Mouse (Mus musculus): ENCODE data around the gene Ankrd11. TPM values are rescaled to one million over a fixed set of nuclear protein-coding genes. Genes with fewer than 3 reads are reported as not detected.
"Not testable (repeated sequence)": the region's sequence is repeated elsewhere in the genome, so short reads cannot be mapped to it uniquely, and the experiment has no call there.

Gene Ankrd11
- polyA plus RNA-seq, 1 experiment = 77.7 TPM

GRCm38 (mm10) chr8:123034171-123034570 is 7.9 kb downstream of the Ankrd11 start:
- no peak overlapping the region for H3K4me3 ChIP-seq (ENCODE audit: extremely low read depth, insufficient read depth, insufficient read length)
- 1% methylated on average over 6 of the region's 6 CpGs for WGBS

GRCm38 (mm10) chr8:123033431-123033830 is 8.6 kb downstream of the Ankrd11 start:
- DNase-seq (ENCODE audit: low read depth in 1 of 2, low spot score in 2 of 2) = no peak
- H3K36me3 ChIP-seq (ENCODE audit: control insufficient read depth, insufficient read depth, low read length) = no peaks in the 10 kb centered on the region
- TF ChIP-seq CTCF (IDR thresholded peaks at IDR 0.05; ENCODE audit: extremely low read depth, insufficient read depth, insufficient read length, insufficient replicate concordance) = no peak
- peak overlapping the region; percentile 92 for H3K27ac ChIP-seq (ENCODE audit: insufficient read depth, low read length)
- peaks cover 47% of the 10 kb centered on the region for H3K4me1 ChIP-seq (ENCODE audit: control insufficient read depth, insufficient read depth, insufficient read length)
- H3K27me3 ChIP-seq (ENCODE audit: control insufficient read depth, insufficient read depth, low read length) = no peaks in the 10 kb centered on the region
- H3K4me3 ChIP-seq (ENCODE audit: extremely low read depth, insufficient read depth, insufficient read length) = peak overlapping the region; percentile 8; the same call in 1 of the 2 replicates

More at GRCm38 (mm10) chr8:123034171-123034570, 7.9 kb downstream of the Ankrd11 start:
- Histone ChIP-seq H3K36me3 (ENCODE audit: control insufficient read depth, insufficient read depth, low read length) (no peaks in the 10 kb centered on the region), H3K27ac (ENCODE audit: insufficient read depth, low read length) (peak overlapping the region; percentile 92), H3K4me1 (ENCODE audit: control insufficient read depth, insufficient read depth, insufficient read length) (peaks cover 43% of the 10 kb centered on the region), H3K27me3 (ENCODE audit: control insufficient read depth, insufficient read depth, low read length) (no peaks in the 10 kb centered on the region)
- TF ChIP-seq CTCF (IDR thresholded peaks at IDR 0.05; ENCODE audit: extremely low read depth, insufficient read depth, insufficient read length, insufficient replicate concordance) (no peak), POLR2A (IDR thresholded peaks at IDR 0.05; ENCODE audit: low read depth, low read length) (no peak)
- peak; percentile 63 to 67 for DNase-seq (ENCODE audit: low read depth in 1 of 2, low spot score in 2 of 2)

- Histone ChIP-seq H3K27me3 (ENCODE audit: control insufficient read depth, insufficient read depth, low read length) (no peaks in the 10 kb centered on the region), H3K36me3 (ENCODE audit: control insufficient read depth, insufficient read depth, low read length) (no peaks in the 10 kb centered on the region), H3K27ac (ENCODE audit: insufficient read depth, low read length) (peak overlapping the region; percentile 72; the same call in 1 of the 2 replicates), H3K4me1 (ENCODE audit: control insufficient read depth, insufficient read depth, insufficient read length) (peaks cover 48% of the 10 kb centered on the region), H3K4me3 (ENCODE audit: extremely low read depth, insufficient read depth, insufficient read length) (no peak overlapping the region)
- peak; percentile 48 to 65 for DNase-seq (ENCODE audit: low read depth in 1 of 2, low spot score in 2 of 2)
- TF ChIP-seq POLR2A (IDR thresholded peaks at IDR 0.05; ENCODE audit: low read depth, low read length) (no peak), CTCF (IDR thresholded peaks at IDR 0.05; ENCODE audit: extremely low read depth, insufficient read depth, insufficient read length, insufficient replicate concordance) (no peak)
These were observed 9.3 kb downstream of the Ankrd11 start for GRCm38 (mm10) chr8:123032730-123033129.

- Histone ChIP-seq H3K4me1 (ENCODE audit: control insufficient read depth, insufficient read depth, insufficient read length) (peaks cover 41% of the 10 kb centered on the region), H3K4me3 (ENCODE audit: extremely low read depth, insufficient read depth, insufficient read length) (no peak overlapping the region), H3K27me3 (ENCODE audit: control insufficient read depth, insufficient read depth, low read length) (no peaks in the 10 kb centered on the region), H3K36me3 (ENCODE audit: control insufficient read depth, insufficient read depth, low read length) (no peaks in the 10 kb centered on the region), H3K27ac (ENCODE audit: insufficient read depth, low read length) (peak overlapping the region; percentile 65)
- 43% methylated on average over 7 of the region's 7 CpGs for WGBS
- DNase-seq (ENCODE audit: low read depth in 1 of 2, low spot score in 2 of 2) = no peak
- no peak for TF ChIP-seq CTCF (IDR thresholded peaks at IDR 0.05; ENCODE audit: extremely low read depth, insufficient read depth, insufficient read length, insufficient replicate concordance)
- no peak for TF ChIP-seq POLR2A (IDR thresholded peaks at IDR 0.05; ENCODE audit: low read depth, low read length)
These were observed 10.6 kb downstream of the Ankrd11 start for GRCm38 (mm10) chr8:123031321-123031978.

- H3K4me1 ChIP-seq (ENCODE audit: control insufficient read depth, insufficient read depth, insufficient read length) = peaks cover 45% of the 10 kb centered on the region
- not testable (repeated sequence) for DNase-seq (ENCODE audit: low read depth in 1 of 2, low spot score in 2 of 2); H3K36me3 ChIP-seq (ENCODE audit: control insufficient read depth, insufficient read depth, low read length); H3K27ac ChIP-seq (ENCODE audit: insufficient read depth, low read length); H3K27me3 ChIP-seq (ENCODE audit: control insufficient read depth, insufficient read depth, low read length); H3K4me3 ChIP-seq (ENCODE audit: extremely low read depth, insufficient read depth, insufficient read length)
- WGBS = 46% methylated on average over 5 of the region's 5 CpGs
These were observed 12.0 kb downstream of the Ankrd11 start for GRCm38 (mm10) chr8:123030091-123030490.

- Histone ChIP-seq H3K4me3 (ENCODE audit: extremely low read depth, insufficient read depth, insufficient read length) (no peak overlapping the region), H3K4me1 (ENCODE audit: control insufficient read depth, insufficient read depth, insufficient read length) (peaks cover 39% of the 10 kb centered on the region), H3K27ac (ENCODE audit: insufficient read depth, low read length) (peak overlapping the region; percentile 10; the same call in 1 of the 2 replicates), H3K36me3 (ENCODE audit: control insufficient read depth, insufficient read depth, low read length) (no peaks in the 10 kb centered on the region), H3K27me3 (ENCODE audit: control insufficient read depth, insufficient read depth, low read length) (no peaks in the 10 kb centered on the region)
- TF ChIP-seq CTCF (IDR thresholded peaks at IDR 0.05; ENCODE audit: extremely low read depth, insufficient read depth, insufficient read length, insufficient replicate concordance) (no peak), POLR2A (IDR thresholded peaks at IDR 0.05; ENCODE audit: low read depth, low read length) (no peak)
- no peak for DNase-seq (ENCODE audit: low read depth in 1 of 2, low spot score in 2 of 2)
- 65% methylated on average over 8 of the region's 8 CpGs for WGBS
These were observed 14.3 kb downstream of the Ankrd11 start for GRCm38 (mm10) chr8:123027786-123028185.

- Histone ChIP-seq H3K4me1 (ENCODE audit: control insufficient read depth, insufficient read depth, insufficient read length) (peaks cover 34% of the 10 kb centered on the region), H3K4me3 (ENCODE audit: extremely low read depth, insufficient read depth, insufficient read length) (no peak overlapping the region), H3K27ac (ENCODE audit: insufficient read depth, low read length) (peak overlapping the region; percentile 10; the same call in 1 of the 2 replicates), H3K27me3 (ENCODE audit: control insufficient read depth, insufficient read depth, low read length) (no peaks in the 10 kb centered on the region), H3K36me3 (ENCODE audit: control insufficient read depth, insufficient read depth, low read length) (no peaks in the 10 kb centered on the region)
- TF ChIP-seq CTCF (IDR thresholded peaks at IDR 0.05; ENCODE audit: extremely low read depth, insufficient read depth, insufficient read length, insufficient replicate concordance) (no peak), POLR2A (IDR thresholded peaks at IDR 0.05; ENCODE audit: low read depth, low read length) (no peak)
- DNase-seq (ENCODE audit: low read depth in 1 of 2, low spot score in 2 of 2) = no peak
- WGBS = 47% methylated on average over 3 of the region's 3 CpGs
These were observed 16.1 kb downstream of the Ankrd11 start for GRCm38 (mm10) chr8:123025951-123026351.

Measured in spleen, adult 2 months (tissue).